Mouse (Mus musculus) gastrocnemius, postnatal 25 days (tissue): ENCODE data around the gene Shoc2. TPM values are rescaled to one million over a fixed set of nuclear protein-coding genes. Genes with fewer than 3 reads are reported as not detected.
"Not testable (repeated sequence)": the region's sequence is repeated elsewhere in the genome, so short reads cannot be mapped to it uniquely, and the experiment has no call there.

Experiments used
- DNase-seq: peaks from one replicate; pipeline ENCODE4 v3.0.0; 2022
- long read RNA-seq, 2 experiments: library from polyadenylated mRNA; stranded (forward); transcript quantifications; one replicate each; pipeline ENCODE4 v2.0.0; 2021
- total RNA-seq, 2 experiments: library from RNA; stranded (reverse); gene quantifications; 1 replicate in 1 of 2; 2 replicates in 1 of 2; pipeline ENCODE4 v1.2.3; 2021

The Shoc2 gene
- 10 to 100 TPM; 20.1 to 21.9 TPM for total RNA-seq
- long read RNA-seq, experiment 1, partial matches to known transcripts, result 3 of 9 reads
- long read RNA-seq, experiment 1, other reads (novel, unspliced or antisense), result 3 of 9 reads
- long read RNA-seq, experiment 2, partial matches to known transcripts, result 11 of 28 reads
- long read RNA-seq, experiment 2, other reads (novel, unspliced or antisense), result 14 of 28 reads

DNA sequence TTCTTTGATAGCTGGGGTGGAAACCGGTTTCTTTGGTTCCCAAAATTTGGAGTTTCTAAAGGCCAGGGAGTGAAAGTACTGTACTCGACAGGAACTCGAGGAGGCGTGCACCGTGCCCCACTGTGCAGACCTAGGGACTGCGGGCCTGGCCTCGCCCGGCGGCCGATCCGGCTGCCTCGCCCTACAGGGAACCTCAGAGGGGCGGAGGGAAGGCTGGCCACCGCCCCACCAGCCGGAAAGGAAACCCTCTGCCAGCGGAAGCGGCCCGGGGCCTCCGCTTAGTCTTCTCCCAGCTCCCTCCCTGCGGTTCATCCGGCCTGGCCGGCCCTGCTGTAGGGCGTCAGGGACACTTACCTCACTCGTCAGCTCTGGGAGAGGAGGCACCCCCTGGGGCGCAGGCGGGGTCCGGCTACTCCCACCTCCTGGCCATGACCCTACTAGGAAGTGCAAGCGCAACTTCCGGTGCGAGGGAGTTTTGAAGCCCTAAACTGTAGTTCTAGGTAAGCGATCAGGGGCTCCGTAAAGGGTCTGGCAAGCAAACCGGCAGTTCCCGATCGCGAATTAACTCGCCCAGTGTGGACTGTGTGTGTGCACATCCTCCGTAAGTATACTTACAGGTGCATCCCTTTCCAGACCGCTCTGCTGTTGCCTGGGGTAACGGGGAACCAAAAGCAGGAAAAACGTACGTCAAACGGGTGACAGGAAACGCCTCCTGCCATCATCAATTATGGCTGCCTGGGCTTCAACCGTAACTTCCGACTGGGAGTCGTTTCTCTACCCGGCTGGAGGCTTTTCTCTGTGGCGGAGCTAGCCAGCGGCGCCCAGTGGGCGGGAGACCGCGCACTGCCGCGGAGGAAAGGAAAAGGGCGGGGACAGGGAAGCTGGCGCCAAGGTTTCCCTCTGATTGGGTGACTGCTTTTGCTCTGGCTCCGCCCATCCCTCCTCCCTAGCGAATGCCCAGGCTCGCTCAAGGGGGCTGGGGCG is at the start of gene Shoc2, which contains the start of gene Bbip1:
TSS of gene Shoc2 (plus strand) at position 505 of the 984 bp plus-strand sequence.
TSS of gene Bbip1 (minus strand) at position 826 of the 984 bp plus-strand sequence.
- DNase-seq, result peak; percentile 100

DNA sequence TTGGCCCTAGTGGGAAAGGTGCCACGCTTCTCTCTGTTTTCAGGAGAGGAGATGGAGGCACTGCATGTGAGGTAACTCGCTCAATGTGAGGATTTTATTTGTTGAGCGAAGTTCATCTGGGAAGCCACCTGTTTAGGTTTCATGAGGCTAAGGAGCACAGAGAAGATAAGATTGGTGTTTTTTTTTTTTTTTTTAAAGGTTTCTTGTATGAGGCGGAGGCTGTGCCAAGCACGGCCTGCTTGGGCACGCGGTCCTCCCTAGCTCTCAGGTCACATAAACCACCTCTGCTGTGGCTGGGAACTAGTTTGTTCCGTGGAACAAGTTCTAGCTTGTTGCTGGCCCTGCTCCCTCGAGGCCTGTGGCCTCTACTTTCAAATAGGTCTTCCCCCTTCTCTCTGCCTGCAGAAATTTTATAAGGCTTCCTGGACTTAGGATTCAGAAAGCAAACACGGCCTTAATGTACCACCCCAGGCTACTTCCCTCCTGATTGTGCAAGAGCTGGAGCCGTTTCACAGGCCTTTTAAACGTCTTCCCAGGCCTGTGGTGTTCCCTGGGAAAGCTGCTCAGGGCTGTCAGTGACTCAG is 49.5 kb upstream of the Shoc2 start:
- peak; percentile 46 for DNase-seq

- DNase-seq, result no peak
Measured at GRCm38 (mm10) chr19:53898046-53898445, 46.1 kb upstream of the Shoc2 start.

- DNase-seq, result no peak
Measured at GRCm38 (mm10) chr19:53898498-53898897, 45.6 kb upstream of the Shoc2 start.

DNA sequence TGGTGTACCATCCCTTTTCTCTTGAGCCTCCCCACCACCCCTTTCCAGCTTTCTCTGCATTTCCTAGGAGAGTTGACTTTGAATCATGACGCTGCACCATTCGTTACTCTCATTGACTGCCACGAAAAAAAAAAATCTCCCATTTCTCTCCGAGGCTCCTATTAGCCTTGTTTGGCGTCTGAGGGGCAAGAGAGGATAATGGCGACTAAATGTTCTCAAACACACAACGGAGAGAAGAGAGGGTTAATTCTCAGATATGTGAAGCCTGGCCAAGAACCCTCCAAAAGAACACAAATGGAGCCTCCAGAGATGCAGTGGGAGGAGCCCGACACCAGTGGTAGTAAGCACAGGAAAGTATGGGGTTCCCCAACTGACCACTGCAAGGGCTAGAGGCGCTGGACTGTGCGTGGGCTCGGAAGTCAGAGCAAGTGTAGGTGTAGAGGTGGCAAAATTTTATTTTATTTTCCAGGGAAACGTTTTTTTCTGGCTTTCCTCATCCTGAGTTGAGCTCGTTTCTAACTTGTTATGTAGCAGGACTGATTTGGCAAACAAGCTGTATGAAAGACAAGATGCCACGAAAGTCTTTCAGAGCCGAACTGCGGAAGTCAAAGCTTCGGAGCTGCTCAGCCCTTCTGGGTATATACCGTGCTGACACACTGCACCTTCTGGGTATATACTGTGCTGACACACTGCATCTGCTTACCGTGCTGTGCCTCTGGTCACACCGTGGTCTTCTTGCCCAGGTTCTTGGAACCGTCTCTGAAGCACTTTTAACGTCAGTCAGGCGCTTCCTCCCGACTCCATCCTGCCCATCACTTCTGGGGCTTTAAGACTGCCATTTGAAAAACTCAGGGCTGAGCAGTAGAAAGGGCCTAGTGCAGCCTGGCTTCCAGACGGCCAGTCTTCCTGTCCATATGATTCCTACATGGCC is 44.9 kb upstream of the Shoc2 start:
- DNase-seq, result no peak

GRCm38 (mm10) chr19:53899941-53900610 is 44.0 kb upstream of the Shoc2 start:
- no peak for DNase-seq

- no peak for DNase-seq
Measured at GRCm38 (mm10) chr19:53901931-53902738, 42.0 kb upstream of the Shoc2 start.

GRCm38 (mm10) chr19:53902739-53903487 is 41.2 kb upstream of the Shoc2 start:
- peak; percentile 98 for DNase-seq

DNA sequence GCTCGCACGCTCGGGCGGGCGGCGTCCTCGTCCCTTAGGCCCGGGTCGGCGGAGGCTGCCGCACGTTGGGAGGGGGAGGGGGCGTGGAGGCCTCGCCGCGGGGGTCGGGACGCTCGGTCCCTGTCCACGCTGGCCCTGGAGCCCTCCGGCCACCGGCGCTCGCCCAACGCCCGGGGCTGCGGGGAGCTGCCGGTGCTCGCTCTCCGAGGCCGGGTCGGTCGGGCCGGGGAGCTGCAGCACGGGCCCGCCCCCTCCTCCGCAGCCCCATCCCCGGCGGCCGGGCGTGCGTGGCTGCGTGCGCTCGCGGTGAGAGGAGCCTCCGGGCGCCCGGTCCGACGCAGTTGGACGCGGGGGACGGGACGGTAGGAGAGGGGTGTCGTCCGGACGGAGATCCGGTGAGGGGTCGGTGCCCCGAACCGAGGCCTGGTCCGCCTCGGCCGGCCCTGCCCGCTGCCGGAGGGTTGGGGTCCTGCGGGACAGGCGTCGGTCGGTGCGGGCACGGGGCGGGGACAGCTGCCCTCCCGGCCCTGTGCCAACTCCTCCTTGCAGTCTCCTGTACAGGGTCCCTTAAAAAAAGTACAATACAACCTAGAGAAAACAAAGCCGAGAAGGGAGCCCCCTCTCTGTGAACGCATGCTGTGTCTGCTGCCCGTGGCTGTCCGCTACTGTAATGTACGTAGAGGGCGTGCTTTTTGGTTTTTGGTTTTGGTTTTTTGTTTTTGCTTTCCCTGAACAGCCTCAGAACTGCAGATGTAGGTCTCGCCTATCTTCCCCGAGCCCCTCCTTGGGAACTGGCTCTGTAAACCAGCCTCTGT is 40.4 kb upstream of the Shoc2 start:
- peak; percentile 49 for DNase-seq

DNA sequence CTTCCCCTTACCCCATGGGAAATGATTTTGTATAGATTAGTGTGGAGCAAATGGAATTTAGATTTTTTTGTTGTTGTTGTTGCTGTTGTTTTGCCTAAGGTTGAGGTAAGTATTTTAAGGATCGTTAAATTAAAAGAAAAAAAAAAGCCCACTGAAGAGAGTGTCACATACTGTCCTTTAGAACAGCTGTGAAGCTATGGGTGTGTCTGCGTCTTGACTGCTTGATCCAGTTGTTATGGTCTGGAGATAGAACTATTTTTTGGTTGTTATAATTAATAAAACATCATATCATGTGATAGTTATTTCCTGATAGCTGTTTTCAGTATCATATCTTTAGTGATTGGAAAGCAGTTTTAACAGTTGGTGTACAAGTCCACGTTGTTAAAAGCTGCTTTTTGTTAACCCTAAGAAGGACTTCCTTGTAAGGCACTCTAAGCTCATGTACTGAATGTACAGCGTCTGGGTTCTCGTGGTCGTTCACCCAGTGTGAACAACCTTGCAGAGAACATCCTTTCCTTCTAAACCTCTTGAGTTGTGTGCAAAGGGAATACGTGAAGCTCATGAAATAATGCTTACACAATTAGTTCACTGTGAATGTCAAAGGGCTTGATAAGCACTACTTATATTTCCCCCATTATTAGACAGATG is 39.1 kb upstream of the Shoc2 start:
- no peak for DNase-seq

- no peak for DNase-seq
Measured at GRCm38 (mm10) chr19:53906033-53906702, 37.9 kb upstream of the Shoc2 start.

GRCm38 (mm10) chr19:53906703-53907070 is 37.4 kb upstream of the Shoc2 start:
- not testable (repeated sequence) for DNase-seq

DNA sequence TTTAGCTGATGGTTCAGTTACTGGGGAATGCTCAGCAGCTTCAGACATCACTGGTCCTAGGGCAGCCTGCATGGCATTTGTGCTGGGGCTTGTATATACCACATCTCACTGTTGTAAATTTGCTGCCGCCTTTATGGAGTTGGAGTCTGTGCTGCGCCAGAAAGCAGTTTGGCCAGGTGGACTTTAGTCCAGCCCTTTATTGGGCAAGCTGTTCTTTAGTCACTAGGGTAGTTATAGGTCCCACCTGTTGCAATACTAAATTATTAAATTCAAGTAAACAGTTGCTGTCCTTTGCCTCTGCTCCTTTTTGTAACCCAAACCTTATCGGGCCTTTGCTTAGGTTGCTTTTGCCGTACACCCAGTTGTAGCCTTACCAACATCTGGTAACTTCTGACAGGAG is 29.2 kb upstream of the Shoc2 start:
- no peak for DNase-seq

DNA sequence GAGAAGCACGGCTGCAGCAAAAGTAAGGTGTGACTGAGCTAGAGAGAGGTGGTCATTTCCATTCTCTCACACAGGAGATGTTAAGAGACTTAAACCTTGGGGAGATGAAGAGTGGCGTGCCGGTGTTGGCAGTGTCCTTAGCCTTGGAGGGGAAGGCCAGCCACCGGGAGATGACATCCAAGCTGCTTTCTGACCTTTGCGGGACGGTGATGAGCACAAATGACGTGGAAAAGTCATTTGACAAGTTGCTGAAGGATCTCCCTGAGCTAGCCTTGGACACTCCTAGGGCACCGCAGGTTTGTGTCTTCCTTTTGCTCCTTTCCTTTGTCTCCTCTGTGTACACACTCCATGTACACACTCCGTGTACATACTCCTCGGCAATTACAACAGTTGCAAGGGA is 24.6 kb upstream of the Shoc2 start:
- DNase-seq, result no peak

GRCm38 (mm10) chr19:53921996-53922395 is 22.1 kb upstream of the Shoc2 start:
- DNase-seq, result not testable (repeated sequence)

DNA sequence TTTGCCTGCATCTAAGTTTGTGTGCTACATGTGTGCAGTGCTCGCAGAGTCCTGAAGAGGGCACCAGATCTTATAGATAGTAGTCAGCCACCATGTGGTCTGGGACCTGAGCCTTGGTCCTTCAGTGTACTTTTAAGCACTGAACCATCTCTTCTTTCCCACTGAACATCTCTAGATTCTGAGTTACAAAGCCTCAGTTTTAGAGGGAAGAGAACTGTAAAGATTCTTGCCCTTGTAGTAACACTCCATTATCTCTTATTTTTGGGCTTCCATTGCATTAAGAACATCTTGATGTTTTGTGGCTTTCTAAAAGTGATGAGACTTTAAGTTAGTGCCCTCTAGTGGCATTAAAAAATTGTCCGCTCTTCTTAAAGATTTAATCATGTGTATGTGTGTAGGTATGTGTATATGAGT is 18.8 kb upstream of the Shoc2 start:
- DNase-seq, result no peak

- no peak for DNase-seq
Measured at GRCm38 (mm10) chr19:53926705-53927104, 17.4 kb upstream of the Shoc2 start.

DNA sequence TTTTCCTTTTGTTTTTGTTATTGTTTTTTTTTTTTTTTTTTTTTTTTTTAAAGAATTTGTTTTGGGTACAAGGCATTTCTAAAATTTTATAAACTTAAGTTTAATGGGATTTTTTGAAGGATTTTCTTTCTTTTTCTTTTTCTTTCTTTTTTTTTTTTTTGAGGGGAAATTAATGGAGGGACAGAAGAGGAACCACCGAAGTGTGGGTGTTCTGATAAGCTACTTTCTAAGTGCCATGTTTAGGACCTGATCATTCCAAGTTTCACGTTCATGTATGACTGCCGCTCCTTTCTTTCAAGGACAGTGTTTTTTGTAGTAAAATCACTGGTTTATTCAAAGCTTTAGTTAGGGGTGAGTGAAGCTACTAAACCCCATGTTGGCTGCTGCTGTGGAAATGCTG is 14.9 kb upstream of the Shoc2 start:
- DNase-seq, result no peak
